Mouse (Mus musculus) bone marrow macrophage, adult 2 months (primary cell): ENCODE data around the gene Aatk. TPM values are rescaled to one million over a fixed set of nuclear protein-coding genes. Genes with fewer than 3 reads are reported as not detected.

ENCODE experiments used
- H3K27ac ChIP-seq: 2 replicates; pipeline ENCODE4 v1.5.1; 2012; ENCODE audit warnings: low read depth, low read length; ENCODE audit not compliant: insufficient read depth
- H3K4me1 ChIP-seq: 2 replicates; pipeline ENCODE4 v1.6.1; 2012; ENCODE audit warnings: low read length; ENCODE audit not compliant: control insufficient read depth, insufficient read depth
- H3K4me3 ChIP-seq: 2 replicates; pipeline ENCODE4 v1.5.1; 2012; ENCODE audit warnings: mild to moderate bottlenecking, low read length, moderate library complexity; ENCODE audit not compliant: insufficient read depth
- CTCF ChIP-seq: IDR thresholded peaks from 2 replicates; pipeline ENCODE4 v1.5.1; 2012; ENCODE audit warnings: low read depth, mild to moderate bottlenecking, low read length, moderate library complexity
- POLR2A ChIP-seq: IDR thresholded peaks from 2 replicates; pipeline ENCODE4 v1.6.1; 2012; ENCODE audit warnings: mild to moderate bottlenecking, low read depth, low read length, borderline replicate concordance
- polyA plus RNA-seq: library from polyadenylated mRNA; stranded (reverse); fragments of >200 nt; gene quantifications from 2 replicates; pipeline ENCODE4 v1.2.4, GENCODE M21; 2012; ENCODE audit not compliant: missing spikeins, insufficient read depth, insufficient read length

Aatk gene
- polyA plus RNA-seq, 1 experiment, result 9.9 TPM

- no peak overlapping the region for H3K27ac ChIP-seq
- TF ChIP-seq CTCF (no peak), POLR2A (no peak)
- no peak overlapping the region for H3K4me3 ChIP-seq
- H3K4me1 ChIP-seq, result peaks cover 23% of the 10 kb centered on the region
These were observed 87.3 kb downstream of the Aatk start for GRCm38 (mm10) chr11:119959714-119960113.

GRCm38 (mm10) chr11:119958856-119959255 is 88.1 kb downstream of the Aatk start:
- Histone ChIP-seq H3K4me1 (peaks cover 31% of the 10 kb centered on the region), H3K4me3 (no peak overlapping the region), H3K27ac (no peak overlapping the region)
- TF ChIP-seq POLR2A (no peak), CTCF (no peak)

Other genes with a start within 250 kb of the Aatk start
- gene Chmp6, start 133.7 kb downstream of the Aatk start, polyA plus RNA-seq, result 34.0 and 34.8 TPM in 2 replicates
- gene Baiap2, start 104.4 kb downstream of the Aatk start, polyA plus RNA-seq, result 38.5 and 41.8 TPM in 2 replicates
- gene Cep131, start 39.7 kb upstream of the Aatk start, polyA plus RNA-seq, result 13.5 and 13.8 TPM in 2 replicates
- 20.2 and 21.8 TPM in 2 replicates for gene Tepsin, start 51.6 kb upstream of the Aatk start, polyA plus RNA-seq
- gene Ndufaf8, start 51.8 kb upstream of the Aatk start, polyA plus RNA-seq, result 21.1 and 37.7 TPM in 2 replicates
- 50.1 and 60.0 TPM in 2 replicates for gene Slc38a10, start 104.2 kb upstream of the Aatk start, polyA plus RNA-seq
- 5.2 and 5.7 TPM in 2 replicates for gene Bahcc1, start 185.8 kb upstream of the Aatk start, polyA plus RNA-seq